Mouse (Mus musculus): ENCODE measurements at regions not wholly inside any gene's neighbourhood (a gene's known extent, or its start where the extent isn't known, plus 50 kb on each side); places are given as distances from the start of the nearest gene placed in this dataset.

GRCm38 (mm10) chr3:53393945-53394344 lies 69.2 kb downstream of the Nhlrc3 start:
- TF ChIP-seq CTCF (IDR thresholded peaks at IDR 0.05 in 2 of 3, conservative IDR thresholded peaks at IDR 0.05 in 1 of 3; ENCODE audit: control insufficient read depth in 1 of 3, insufficient read depth in 1 of 3, low read depth in 2 of 3, low read length in 3 of 3, poor library complexity in 1 of 3, severe bottlenecking in 1 of 3): no peak
- TF ChIP-seq MXI1 (IDR thresholded peaks at IDR 0.05; ENCODE audit: low read depth, low read length): no peak
- TF ChIP-seq MEF2A (IDR thresholded peaks at IDR 0.05; ENCODE audit: extremely low read depth, insufficient replicate concordance, low read depth, low read length, poor library complexity, severe bottlenecking): no peak
- TF ChIP-seq SMC3 (IDR thresholded peaks at IDR 0.05; ENCODE audit: low read depth, low read length): no peak
- no peak for TF ChIP-seq MYC (IDR thresholded peaks at IDR 0.05; ENCODE audit: low read depth, low read length)
- no peak for TF ChIP-seq POLR2A (IDR thresholded peaks at IDR 0.05; ENCODE audit: control insufficient read depth in 1 of 2, insufficient read depth in 1 of 2, low read depth in 1 of 2, low read length in 2 of 2, poor library complexity in 1 of 2)
- TF ChIP-seq ETS1 (IDR thresholded peaks at IDR 0.05; ENCODE audit: low read depth, low read length): no peak
- no peak for TF ChIP-seq RAD21 (IDR thresholded peaks at IDR 0.05; ENCODE audit: low read depth, low read length)
- TF ChIP-seq HCFC1 (IDR thresholded peaks at IDR 0.05; ENCODE audit: low read depth, low read length): no peak
- TF ChIP-seq TCF12 (IDR thresholded peaks at IDR 0.05; ENCODE audit: low read depth, low read length): no peak
- no peak for TF ChIP-seq EP300 (IDR thresholded peaks at IDR 0.05; ENCODE audit: low read depth in 1 of 2, low read length in 2 of 2)
